Mouse (Mus musculus): ENCODE measurements around the gene Cdh23.

DNA sequence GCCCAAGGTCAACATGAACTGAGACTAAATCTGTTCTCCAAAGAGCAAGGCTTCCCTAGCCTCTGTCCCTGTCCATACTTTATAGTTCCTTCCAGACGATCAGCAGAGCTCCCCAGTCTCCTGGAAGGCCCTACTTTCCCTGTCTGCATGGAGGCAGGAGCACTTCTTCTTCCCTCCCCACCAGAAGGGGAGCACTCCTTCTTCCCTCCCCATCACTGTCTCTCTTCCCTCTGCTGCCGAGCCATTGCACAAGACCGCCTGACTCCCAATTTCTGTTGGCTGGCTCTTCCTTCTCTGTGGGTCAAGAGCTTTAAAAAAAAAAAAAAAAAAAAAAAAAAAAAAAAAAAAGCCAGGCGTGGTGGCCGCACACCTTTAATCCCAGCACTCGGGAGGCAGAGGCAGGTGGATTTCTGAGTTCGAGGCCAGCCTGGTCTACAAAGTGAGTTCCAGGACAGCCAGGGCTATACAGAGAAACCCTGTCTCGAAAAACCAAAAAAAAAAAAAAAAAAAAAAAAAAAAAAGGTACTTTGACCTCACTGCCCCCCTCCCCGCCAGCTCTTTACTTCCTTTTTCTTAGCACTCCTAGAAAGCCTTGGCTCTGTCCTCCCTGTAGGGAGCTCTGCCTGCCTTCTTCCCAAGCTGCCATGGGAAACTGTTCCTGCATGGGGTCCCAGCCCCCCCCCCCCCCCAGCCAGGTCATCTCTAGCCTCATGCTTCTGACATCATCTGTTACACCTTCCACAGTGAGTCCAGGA lies 41.8 kb upstream of the Cdh23 start:
- TF ChIP-seq CTCF (IDR thresholded peaks at IDR 0.05; ENCODE audit: borderline replicate concordance, extremely low read depth, insufficient read depth, insufficient read length) = no peak
- TF ChIP-seq POLR2A (IDR thresholded peaks at IDR 0.05; ENCODE audit: borderline replicate concordance, extremely low read depth, insufficient read depth, insufficient read length, poor library complexity, severe bottlenecking) = no peak

All from brain, embryonic 14.5 days (tissue).